Mouse (Mus musculus) kidney, adult 2 months (tissue): ENCODE results near the gene Pgd.

ENCODE experiments used
- CTCF ChIP-seq: fragments of 200-500 bp; conservative IDR thresholded peaks from 2 replicates; pipeline ENCODE4 v1.5.1; 2011; ENCODE audit warnings: low read depth, mild to moderate bottlenecking, control low read depth, low read length, moderate library complexity, mixed read lengths; ENCODE audit not compliant: insufficient read depth, insufficient read length
- POLR2A ChIP-seq: fragments of 200-500 bp; IDR thresholded peaks from one replicate; pipeline ENCODE4 v1.6.1; 2011; ENCODE audit warnings: low read depth, low read length, control low read depth

GRCm38 (mm10) chr4:149163196-149163595, 3.4 kb downstream of the Pgd start:
- TF ChIP-seq POLR2A, result no peak
- TF ChIP-seq CTCF, result no peak
